Mouse (Mus musculus) ZHBTc4 (cell line): ENCODE measurements around the gene Hectd1.

Source experiments
- DNase-seq: peaks from one replicate; pipeline ENCODE4 v3.0.0-alpha.2; 2011; ENCODE audit warnings: low read depth, low spot score

Gene Hectd1

DNA sequence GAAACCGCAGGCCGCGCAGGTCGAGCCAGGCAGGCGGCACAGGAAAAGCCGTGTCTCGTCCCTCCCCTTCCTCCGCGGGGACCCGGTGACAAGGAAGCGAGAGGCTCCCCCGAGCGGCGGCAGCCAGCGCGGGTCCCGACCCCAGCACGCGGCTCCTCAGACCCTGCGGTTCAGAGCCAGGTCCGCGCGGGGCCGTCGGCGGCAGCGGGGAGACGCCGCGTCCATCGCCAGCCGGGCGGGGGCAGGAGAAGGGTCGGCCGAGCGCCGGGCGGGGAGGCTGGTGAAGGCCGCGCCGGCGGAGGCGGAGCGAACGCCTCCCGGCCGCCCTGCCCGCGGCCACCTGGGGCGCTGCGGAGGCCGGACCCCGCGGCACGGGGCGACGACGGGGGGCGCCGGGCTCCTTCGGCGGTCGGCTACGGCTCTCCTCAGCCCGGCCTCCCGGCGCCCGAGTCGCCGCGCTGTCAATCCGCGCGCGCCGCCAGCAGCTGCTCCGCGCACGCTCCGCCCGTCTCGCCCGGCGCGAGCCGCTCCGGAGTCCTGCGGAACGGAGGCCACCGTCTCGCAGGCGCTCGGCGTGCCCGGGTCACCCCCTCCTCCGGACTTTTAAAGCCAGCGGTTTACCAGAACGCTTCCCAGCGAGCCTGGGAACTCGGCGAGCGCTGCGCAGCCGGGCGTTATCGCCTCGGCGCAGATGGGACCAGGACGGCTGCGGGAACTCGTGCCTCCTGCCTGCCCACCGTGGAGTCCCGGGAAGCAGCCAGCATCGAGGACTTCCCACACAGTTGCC is at the start of gene Hectd1:
TSS of gene Hectd1 (minus strand) at position 247 of the 787 bp plus-strand sequence.
- DNase-seq, result peak; percentile 90

DNA sequence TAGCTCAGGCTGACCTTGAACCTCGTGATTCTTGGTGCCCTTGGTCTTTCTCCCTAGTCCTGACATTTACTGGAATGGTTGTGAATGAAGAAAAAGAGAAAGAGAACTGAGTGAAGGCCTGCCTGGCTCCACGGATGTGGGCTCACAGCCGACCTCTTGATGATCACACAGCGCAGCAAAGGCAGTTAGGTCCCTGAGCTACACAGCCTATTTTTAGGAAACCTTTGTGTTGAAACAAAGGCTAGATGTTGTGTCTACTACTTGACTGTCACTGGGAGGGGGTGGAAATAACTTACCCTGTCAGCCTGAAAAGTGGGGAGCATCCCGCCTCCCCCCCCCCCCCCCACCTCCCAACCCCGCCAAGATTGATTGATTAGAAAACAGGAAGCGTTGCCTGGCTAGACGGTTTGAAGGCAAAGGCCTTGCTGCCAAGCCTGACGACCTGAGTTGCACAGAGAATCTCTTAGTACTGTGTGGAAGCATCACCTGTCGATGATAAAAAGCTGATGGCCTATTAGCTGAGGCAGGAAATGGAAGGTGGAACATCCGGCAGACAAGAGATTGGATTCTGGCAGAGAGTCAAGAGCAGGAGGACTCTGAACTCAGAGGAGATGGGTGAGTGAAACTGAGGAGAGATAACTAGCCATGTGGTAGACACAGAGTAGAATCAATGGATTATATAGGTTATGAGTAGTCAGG is 42.3 kb upstream of the Hectd1 start:
- no peak for DNase-seq

- DNase-seq, result no peak
Observed at GRCm38 (mm10) chr12:51869511-51869910, 40.2 kb upstream of the Hectd1 start.

DNA sequence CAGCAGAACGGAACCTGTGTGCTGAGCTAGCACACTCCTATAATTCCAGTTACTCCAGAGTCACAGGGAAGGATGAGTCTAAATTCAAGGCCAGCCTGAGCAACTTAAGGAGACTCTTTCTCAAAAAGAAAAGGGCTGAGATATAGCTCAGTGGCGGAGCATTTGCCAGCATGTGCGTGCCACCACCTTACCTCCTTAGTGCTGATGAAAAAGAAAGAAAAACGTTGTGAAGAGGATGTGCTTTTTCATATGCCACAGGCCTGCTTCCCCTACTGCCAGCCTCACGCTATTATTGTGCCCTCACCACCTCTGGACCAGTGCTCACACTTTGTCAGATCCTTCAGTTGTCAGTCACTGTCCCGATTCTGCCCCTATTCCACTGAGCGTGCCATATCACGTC is 37.7 kb upstream of the Hectd1 start:
- no peak for DNase-seq

GRCm38 (mm10) chr12:51866226-51866910 is 37.0 kb upstream of the Hectd1 start:
- DNase-seq, result no peak

GRCm38 (mm10) chr12:51865790-51866179 is 36.4 kb upstream of the Hectd1 start:
- DNase-seq, result peak; percentile 47

DNA sequence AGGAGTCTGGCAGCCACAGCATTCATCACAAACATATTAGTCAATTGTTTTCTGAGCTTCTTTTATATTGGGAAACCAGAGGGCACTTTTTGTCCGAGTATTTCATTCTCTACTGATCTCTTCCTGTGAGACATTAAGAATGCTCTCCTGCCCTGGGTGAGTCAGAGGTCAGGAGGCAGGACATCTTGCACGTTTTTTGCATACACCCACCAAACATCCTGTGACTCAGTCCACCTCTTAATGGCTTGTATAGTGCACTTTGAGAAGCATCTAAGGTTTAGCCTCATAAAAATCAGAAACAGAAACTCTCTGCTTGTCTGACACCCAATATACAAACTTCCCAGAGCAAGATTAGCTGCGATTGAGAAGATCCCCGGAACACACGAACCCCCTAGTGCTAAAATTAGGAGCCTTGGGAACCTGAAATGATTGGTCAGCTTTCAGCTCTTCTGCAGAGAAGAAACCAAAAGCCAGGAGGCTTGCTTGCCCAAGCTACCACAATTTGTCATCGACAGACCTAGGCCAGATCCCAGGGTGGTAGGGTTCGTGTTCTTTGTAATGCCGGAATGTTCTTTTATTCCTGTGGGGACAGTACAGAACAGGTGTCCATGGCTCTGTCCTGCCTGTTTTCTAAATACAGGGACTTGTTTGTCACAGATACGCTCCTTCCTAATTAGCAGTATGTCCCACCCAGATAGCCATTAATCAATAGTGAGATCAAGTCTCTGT is 35.9 kb upstream of the Hectd1 start:
- DNase-seq, result no peak

GRCm38 (mm10) chr12:51863116-51864002 is 34.0 kb upstream of the Hectd1 start:
- no peak for DNase-seq

DNA sequence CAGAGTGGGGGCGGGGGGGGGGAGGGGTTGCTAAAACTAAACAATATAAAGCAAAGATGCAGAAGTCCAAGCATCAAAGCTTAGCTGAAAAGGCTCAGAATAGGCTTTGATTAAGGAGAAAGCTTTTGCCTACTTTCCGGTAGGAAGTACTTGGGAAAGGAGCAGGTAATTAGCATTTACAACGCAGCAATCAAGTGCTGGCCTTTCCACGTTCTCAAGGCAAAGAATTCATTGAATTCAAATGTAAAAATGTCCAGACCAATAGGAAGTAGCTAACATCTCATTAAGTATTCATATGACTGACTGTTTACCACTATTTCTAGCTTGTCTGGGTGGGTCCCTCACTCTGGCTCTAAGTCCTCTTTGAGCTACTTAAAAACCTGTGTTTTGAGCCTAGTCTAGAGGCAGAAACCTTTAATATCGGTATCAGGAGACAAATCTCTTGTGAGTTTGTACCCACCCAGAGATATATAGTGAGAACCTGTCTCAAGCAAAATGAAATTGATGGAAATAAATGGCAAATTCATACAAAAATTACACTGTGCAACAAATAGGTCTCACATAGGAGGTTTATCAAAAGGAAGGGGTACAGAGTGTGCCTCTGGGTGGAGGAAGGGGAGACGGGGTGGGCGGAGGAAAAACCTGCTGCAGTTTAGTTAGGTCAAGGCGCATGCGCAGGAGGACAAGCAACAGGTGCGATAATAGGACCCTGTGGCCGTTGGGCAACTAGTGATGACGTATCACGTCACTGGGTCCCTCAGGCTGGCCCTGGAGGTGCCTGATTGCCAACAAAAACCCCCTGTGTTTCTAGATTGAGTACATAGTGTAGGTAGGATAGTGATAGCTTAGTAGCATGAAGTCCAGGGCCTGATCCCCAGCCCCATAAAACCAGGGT is 29.0 kb upstream of the Hectd1 start:
- peak; percentile 96 for DNase-seq

GRCm38 (mm10) chr12:51856768-51857295 is 27.5 kb upstream of the Hectd1 start:
- DNase-seq, result no peak

DNA sequence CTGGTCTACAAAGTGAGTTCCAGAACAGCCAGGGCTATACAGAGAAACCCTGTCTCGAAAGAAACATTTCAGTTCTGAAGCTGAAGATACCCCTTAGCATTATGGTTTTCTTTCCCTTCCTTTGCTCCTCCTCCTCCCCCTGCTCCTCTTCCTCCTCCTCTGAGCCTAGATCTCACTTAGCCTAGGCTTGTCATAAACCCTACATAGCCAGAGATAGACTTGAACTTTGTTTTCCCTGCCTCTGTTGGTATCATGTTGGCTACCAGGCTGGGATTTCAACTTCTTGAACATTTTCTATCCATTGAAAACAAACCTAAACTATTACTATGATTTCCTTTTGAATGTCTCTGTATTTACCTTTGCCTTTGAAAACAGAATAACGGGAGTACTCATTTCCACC is 26.5 kb upstream of the Hectd1 start:
- no peak for DNase-seq

- DNase-seq, result no peak
Observed at GRCm38 (mm10) chr12:51855453-51855852, 26.1 kb upstream of the Hectd1 start.

GRCm38 (mm10) chr12:51851617-51852016 is 22.3 kb upstream of the Hectd1 start:
- DNase-seq, result no peak

DNA sequence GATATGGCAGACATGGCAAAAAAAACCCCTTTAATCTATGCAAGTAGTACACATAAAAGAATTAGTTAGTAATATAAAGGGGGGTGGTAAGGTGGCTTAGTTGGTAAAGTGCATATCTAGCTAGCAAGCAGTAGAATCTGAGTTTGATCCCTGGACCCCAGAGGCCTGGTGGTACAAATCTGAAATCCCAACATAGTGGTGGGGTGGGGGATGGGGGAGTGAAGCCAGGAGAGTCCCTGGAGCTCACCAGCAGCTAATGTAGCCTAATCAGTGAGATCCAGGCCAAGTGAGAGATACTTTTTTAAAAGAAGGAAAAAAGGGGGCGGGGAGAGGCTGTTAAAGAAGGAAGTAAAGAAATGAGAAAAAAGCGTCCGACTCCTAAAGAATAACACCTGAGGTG is 21.8 kb upstream of the Hectd1 start:
- DNase-seq, result no peak

DNA sequence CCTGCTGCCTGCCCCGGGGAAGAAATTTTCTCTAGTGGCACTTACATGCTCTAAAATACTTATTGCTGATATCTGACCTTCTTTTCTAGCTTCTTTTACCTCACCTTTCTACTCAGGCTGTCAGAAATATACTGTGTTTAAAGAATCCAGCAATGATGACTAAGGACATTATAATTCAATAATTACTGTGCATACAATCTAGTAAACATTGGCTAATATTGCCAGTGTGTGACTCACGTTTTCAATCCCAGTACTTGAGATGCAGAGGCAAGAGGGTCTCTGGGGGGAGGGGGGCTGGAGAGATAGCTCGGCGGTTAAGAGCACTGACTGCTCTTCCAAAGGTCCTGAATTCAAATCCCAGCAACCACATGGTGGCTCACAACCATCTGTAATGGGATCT is 21.0 kb upstream of the Hectd1 start:
- no peak for DNase-seq

- DNase-seq, result peak; percentile 49
Observed at GRCm38 (mm10) chr12:51849902-51850301, 20.6 kb upstream of the Hectd1 start.

GRCm38 (mm10) chr12:51847953-51848680 is 18.8 kb upstream of the Hectd1 start:
- DNase-seq, result no peak

DNA sequence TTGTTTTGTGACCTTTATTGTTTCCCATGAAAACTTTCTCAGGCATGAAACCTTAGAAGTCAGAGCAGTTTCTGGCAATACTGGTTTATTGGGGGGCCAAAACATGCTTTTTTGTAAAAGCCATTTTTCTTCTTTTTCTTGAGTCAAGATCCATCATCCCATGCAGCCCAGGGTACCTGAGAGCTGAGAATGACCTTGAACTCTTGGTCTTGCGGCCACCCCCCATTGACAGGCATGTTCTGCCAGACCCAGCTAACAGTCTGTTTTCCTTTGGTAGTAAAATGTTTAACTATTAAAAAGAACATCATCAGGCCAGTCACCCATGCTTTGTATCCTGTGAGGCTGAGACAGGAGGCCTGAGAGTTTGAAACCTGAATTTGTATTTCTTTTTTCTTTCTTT is 15.9 kb upstream of the Hectd1 start:
- no peak for DNase-seq

- peak; percentile 93 for DNase-seq
Observed at GRCm38 (mm10) chr12:51844771-51845256, 15.5 kb upstream of the Hectd1 start.
